Mouse (Mus musculus) kidney, postnatal 25 days (tissue): ENCODE data around the gene Pramel4.
"Not testable (repeated sequence)": the region's sequence is repeated elsewhere in the genome, so short reads cannot be mapped to it uniquely, and the experiment has no call there.

ENCODE experiments used
- DNase-seq, 2 experiments: peaks; one replicate each; pipeline ENCODE4 v3.0.0; 2021; ENCODE audit warnings: mixed read lengths in 2 of 2

Gene Pramel4

GRCm38 (mm10) chr4:144058826-144059225 is at the start of gene Pramel4:
TSS of gene Pramel4 (plus strand) at chr4:144059126.
- DNase-seq = not testable (repeated sequence)

DNA sequence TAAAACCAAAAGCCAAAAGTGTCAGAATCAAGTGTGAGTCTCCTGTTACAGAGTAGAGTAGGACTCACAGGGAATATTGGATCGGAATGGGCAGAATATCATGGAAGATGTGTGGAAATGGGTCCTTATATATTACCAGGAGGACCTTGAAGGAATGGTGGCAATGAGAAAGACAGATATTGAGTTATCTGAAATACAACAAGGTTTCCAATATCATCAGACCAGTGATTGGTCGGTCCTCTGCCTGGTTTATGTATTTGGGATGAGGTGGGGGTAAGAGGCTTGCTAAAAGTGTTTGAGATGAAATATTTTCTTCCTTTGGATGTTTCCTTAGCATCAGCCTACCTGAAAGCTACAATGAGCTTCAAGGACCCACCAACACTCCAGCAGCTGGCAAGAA is 47.2 kb downstream of the Pramel4 start, which contains the start of gene Gm13102:
TSS of gene Gm13102 (plus strand) at position 301 of the 400 bp plus-strand sequence.
- not testable (repeated sequence) for DNase-seq
